ENCODE assay signal across 30 mouse cellular contexts in genomic region chr17:5043871-5044270, GRCm38 (mm10). TPM values are rescaled to one million over a fixed set of nuclear protein-coding genes. Genes with fewer than 3 reads are reported as not detected.
DNase-seq lines count a peak whose midpoint lies in the region; ATAC-seq and TF ChIP-seq lines count a peak whose summit lies in the region.
"Had no signal": no experiment of that assay in that cellular context is flagged by ENCODE, and none has a peak within 500 bp of the region (broad histone marks: within the 10 kb centered on the region; RNA-seq: fewer than 3 reads in every experiment).

No protein-coding gene starts in this region.

- no peak overlapping the region for H3K4me2 ChIP-seq in hindbrain, embryonic 16.5 days (ENCODE audit: low read length)
- no peak overlapping the region for H3K4me2 ChIP-seq in hindbrain, embryonic 11.5 days (replicated peaks; ENCODE audit: low read depth, low read length)
- H3K4me2 ChIP-seq: embryonic facial prominence, embryonic 12.5 days; heart, embryonic 11.5 days; limb, embryonic 12.5 days; liver, embryonic 11.5 days; midbrain, embryonic 13.5 days; stomach, embryonic 15.5 days had no signal

- DNase-seq in hindbrain, embryonic 11.5 days (ENCODE audit: low spot score): no peak
- peak; percentile 55 for DNase-seq in kidney, postnatal 14 days
- no peak for DNase-seq in kidney, postnatal 10 days
- peak; percentile 86 for DNase-seq in Muller cell, postnatal 12 days (ENCODE audit: inconsistent ontology term)
- DNase-seq in Patski (ENCODE audit: low read depth, low spot score): peak; percentile 73
- no peak for DNase-seq in spleen, adult 18-20 months
- DNase-seq in urinary bladder, postnatal 36 days (ENCODE audit: low spot score in 2 of 2): no peak
- DNase-seq: adrenal gland, adult 8-10 months; B cell, adult 2 months; cerebellum, adult 11 months; cerebellum, adult 9-11 months; embryo, embryonic 11 days; gastrocnemius, adult 2 months; heart, adult 18-20 months; heart, postnatal 10 days; lung, postnatal 4 days; retina, postnatal 1 day; right cerebral cortex, postnatal 14 days had no signal

- H3K9ac ChIP-seq in hindbrain, embryonic 16.5 days (ENCODE audit: low read depth, low read length): no peak overlapping the region
- H3K9ac ChIP-seq in hindbrain, embryonic 11.5 days (ENCODE audit: low read depth, low read length): no peak overlapping the region
- H3K9ac ChIP-seq: embryonic facial prominence, embryonic 12.5 days; limb, embryonic 12.5 days; midbrain, embryonic 13.5 days; stomach, embryonic 15.5 days had no signal

- POLR2A ChIA-PET in Patski (lab: Charles Lee): no interaction called here

- no peak for TF ChIP-seq CTCF in Patski (IDR thresholded peaks at IDR 0.05)

- peaks cover 14% of the 10 kb centered on the region for H3K4me1 ChIP-seq in hindbrain, embryonic 16.5 days (ENCODE audit: control insufficient read depth, insufficient read depth, low read depth, low read length)
- no peaks in the 10 kb centered on the region; the same call in 1 of the 2 replicates for H3K4me1 ChIP-seq in hindbrain, embryonic 11.5 days (replicated peaks; ENCODE audit: control insufficient read depth, insufficient read depth, low read length)
- H3K4me1 ChIP-seq: stomach, embryonic 15.5 days had no signal

- CTCF ChIA-PET in Patski (lab: Charles Lee): interaction anchor here (1.5 kb wide), 1 partner anchor 14 kb away, joined by 4 read pairs; no protein-coding TSS in a partner anchor

- ATAC-seq in hindbrain, embryonic 16.5 days: peak; percentile 26; the same call in 1 of the 2 replicates
- no peak for ATAC-seq in hindbrain, embryonic 11.5 days (ENCODE audit: low FRiP score)
- peak; percentile 91 for ATAC-seq in Patski
- ATAC-seq: forebrain, embryonic 16.5 days; midbrain, embryonic 13.5 days had no signal

- 48% methylated on average over 7 of the region's 7 CpGs for WGBS in hindbrain, embryonic 16.5 days
- 76% methylated on average over 7 of the region's 7 CpGs for WGBS in hindbrain, embryonic 11.5 days

- in situ Hi-C loops in Patski (cut with MboI; ENCODE audit: low pct_unique_long_range_greater_than_20kb): loop anchor here (25.0 kb wide), 1 partner anchor 1482 kb away; the partner anchor contains the start of gene Tfb1m

- no peaks in the 10 kb centered on the region for H3K9me3 ChIP-seq in hindbrain, embryonic 16.5 days (ENCODE audit: control insufficient read depth, low read length)
- no peaks in the 10 kb centered on the region for H3K9me3 ChIP-seq in hindbrain, embryonic 11.5 days (ENCODE audit: control insufficient read depth, low read length)
- H3K9me3 ChIP-seq: embryonic facial prominence, embryonic 12.5 days; limb, embryonic 12.5 days; megakaryocyte, embryonic 14.5 days; midbrain, embryonic 13.5 days; stomach, embryonic 15.5 days had no signal

- H3K36me3 ChIP-seq in hindbrain, embryonic 16.5 days (ENCODE audit: control insufficient read depth, insufficient read depth, low read length): no peaks in the 10 kb centered on the region
- H3K36me3 ChIP-seq in hindbrain, embryonic 11.5 days (ENCODE audit: control insufficient read depth, insufficient read depth, low read length): no peaks in the 10 kb centered on the region
- H3K36me3 ChIP-seq: stomach, embryonic 15.5 days had no signal

- no peak overlapping the region for H3K4me3 ChIP-seq in hindbrain, embryonic 16.5 days (ENCODE audit: low read length)
- no peak overlapping the region for H3K4me3 ChIP-seq in hindbrain, embryonic 11.5 days (ENCODE audit: low read depth, low read length)
- H3K4me3 ChIP-seq: embryonic facial prominence, embryonic 12.5 days; gastrocnemius, adult 2 months; layer of hippocampus, adult 2 months; left cerebral cortex, adult 2 months; limb, embryonic 12.5 days; megakaryocyte, embryonic 14.5 days; midbrain, embryonic 13.5 days; myocyte; stomach, embryonic 15.5 days had no signal

- H3K27ac ChIP-seq in hindbrain, embryonic 16.5 days (ENCODE audit: low read depth, low read length): no peak overlapping the region
- H3K27ac ChIP-seq in hindbrain, embryonic 11.5 days (ENCODE audit: low read depth, low read length): no peak overlapping the region
- H3K27ac ChIP-seq: embryonic facial prominence, embryonic 12.5 days; gastrocnemius, adult 2 months; left cerebral cortex, adult 2 months; limb, embryonic 12.5 days; midbrain, embryonic 13.5 days; stomach, embryonic 15.5 days had no signal

- H3K27me3 ChIP-seq in hindbrain, embryonic 16.5 days (replicated peaks; ENCODE audit: control insufficient read depth, insufficient read depth, low read length): no peaks in the 10 kb centered on the region
- no peaks in the 10 kb centered on the region for H3K27me3 ChIP-seq in hindbrain, embryonic 11.5 days (ENCODE audit: control insufficient read depth, insufficient read depth, low read length)
- H3K27me3 ChIP-seq in Patski: no peaks in the 10 kb centered on the region
- H3K27me3 ChIP-seq: embryonic facial prominence, embryonic 12.5 days; limb, embryonic 12.5 days; megakaryocyte, embryonic 14.5 days; midbrain, embryonic 13.5 days; stomach, embryonic 15.5 days had no signal

RNA-seq across cellular contexts. Expression of gene Arid1b, which starts 49.7 kb away (rescaled TPM):
- polyA plus RNA-seq in hindbrain, embryonic 16.5 days (2015; fragmentation: Nextera tagmentation; extraction: Ambion mirVana): 9.6 and 12.5 TPM in 2 replicates
- polyA plus RNA-seq in hindbrain, embryonic 11.5 days (2014; fragmentation: Nextera tagmentation; extraction: Ambion mirVana): 13.1 and 18.6 TPM in 2 replicates
- polyA plus RNA-seq in Patski (2021): 46.4 TPM

Comparison
In these comparisons a context has a peak if more than half of its experiments do, and no peak if none do; other contexts are left out.
1. DNase-seq: peak in kidney, postnatal 14 days (single experiment), Muller cell, postnatal 12 days (single experiment) and Patski (single experiment); none in hindbrain, embryonic 11.5 days (single experiment), kidney, postnatal 10 days (single experiment), spleen, adult 18-20 months (0 of 2) and urinary bladder, postnatal 36 days (0 of 2).